Mouse (Mus musculus): ENCODE data around the gene Cand2. TPM values are rescaled to one million over a fixed set of nuclear protein-coding genes. Genes with fewer than 3 reads are reported as not detected.

The Cand2 gene
- 1 to 10 TPM; 2.0 to 2.3 TPM for total RNA-seq (2021)

GRCm38 (mm10) chr6:115774501-115774921 lies at the start of gene Cand2:
Gene Cand2 (plus strand): TSS chr6:115774538.
- DNase-seq (ENCODE audit: low spot score in 2 of 2), result no peak
- intact Hi-C loops (cut with DNase I), result no loop called here

DNA sequence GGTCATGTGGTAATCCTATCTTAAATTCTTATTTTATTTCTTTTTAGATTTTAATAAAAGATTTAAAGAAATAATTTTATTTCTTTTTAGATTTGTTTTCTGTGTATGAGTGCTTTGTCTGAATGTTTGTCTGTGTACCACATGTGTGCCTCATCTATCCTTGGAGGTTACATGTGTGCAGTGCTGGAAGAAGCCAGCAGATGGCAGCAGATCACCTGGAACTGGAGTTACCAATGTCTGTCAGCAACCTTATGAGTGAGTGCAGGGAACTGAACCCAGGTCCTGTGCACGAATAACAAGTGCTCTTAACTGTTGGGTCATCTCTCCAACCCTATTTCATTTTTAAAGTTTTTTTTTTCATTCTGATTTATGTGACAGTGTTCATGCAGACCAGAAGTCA lies 47.2 kb upstream of the Cand2 start:
- intact Hi-C loops (cut with DNase I), result no loop called here
- DNase-seq (ENCODE audit: low spot score in 2 of 2), result peak; percentile 8 to 10

DNA sequence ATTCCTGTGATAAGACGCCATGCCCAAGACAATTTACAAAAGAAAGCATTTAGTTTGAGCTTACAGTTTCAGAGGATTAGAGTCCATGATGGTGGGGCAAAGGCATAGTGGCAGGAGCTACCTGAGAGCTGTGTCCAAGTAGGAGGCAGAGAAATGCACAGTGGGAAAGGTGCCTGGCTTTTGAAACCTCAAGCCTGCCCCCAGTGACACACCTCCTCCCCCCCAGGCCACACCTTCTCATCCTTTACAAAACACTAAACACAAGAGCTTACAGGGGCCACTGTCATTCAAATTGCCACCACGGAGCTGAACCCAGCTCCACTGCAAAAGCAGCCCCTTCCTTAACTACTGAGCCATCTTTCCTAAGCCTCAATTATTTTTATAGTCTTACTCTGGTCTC lies 46.8 kb upstream of the Cand2 start:
- intact Hi-C loops (cut with DNase I), result no loop called here
- no peak for DNase-seq (ENCODE audit: low spot score in 2 of 2)

GRCm38 (mm10) chr6:115730560-115731342 lies 43.6 kb upstream of the Cand2 start:
- no peak for DNase-seq (ENCODE audit: low spot score in 2 of 2)
- intact Hi-C loops (cut with DNase I), result no loop called here

DNA sequence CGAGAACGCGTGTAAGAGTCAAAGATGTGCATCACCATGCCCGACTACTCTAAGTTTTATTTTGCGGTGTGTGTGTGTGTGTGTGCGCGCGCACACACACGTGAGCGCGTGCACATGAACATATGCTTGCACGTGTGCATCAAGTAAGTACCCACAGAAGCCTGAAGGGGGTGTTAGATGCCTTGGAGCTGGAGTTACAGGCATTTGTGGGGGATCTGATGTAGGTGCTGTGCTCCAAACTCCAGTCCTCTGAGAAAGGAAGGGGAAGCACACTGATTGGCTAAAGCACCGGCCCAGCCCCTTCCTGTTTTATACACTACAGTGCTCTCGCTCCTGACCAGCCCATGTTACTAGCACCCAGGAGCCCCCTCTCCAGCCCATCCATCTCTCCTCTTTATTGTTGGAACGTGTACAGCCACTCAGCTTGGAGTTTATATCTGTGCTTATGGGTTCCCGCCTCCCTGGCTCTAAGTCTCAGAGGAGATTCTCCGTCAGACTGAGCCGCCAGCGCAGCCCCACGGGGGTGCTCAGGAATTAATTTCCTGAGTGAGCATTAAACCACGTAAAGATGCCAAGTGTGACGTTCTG lies 41.9 kb upstream of the Cand2 start:
- DNase-seq (ENCODE audit: low spot score in 2 of 2), result no peak
- intact Hi-C loops (cut with DNase I), result no loop called here

DNA sequence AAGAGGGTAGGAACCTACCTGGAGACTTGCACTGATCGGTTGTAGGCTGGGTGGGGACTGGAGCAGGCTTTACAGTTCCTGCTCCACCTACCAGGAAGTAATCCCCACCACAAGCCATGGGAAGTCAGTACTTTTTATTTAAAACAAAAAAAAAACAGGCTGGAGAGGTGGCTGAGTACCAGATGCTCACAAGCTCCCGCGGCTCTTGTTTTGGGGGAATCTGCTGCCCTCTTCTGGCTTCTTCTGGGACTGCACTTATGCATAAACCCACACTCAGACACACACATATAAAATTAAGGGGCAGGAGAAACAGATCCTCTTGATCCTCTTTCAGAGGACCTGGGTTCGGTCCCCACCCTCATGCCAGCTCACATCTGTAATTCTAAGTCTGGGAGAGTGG lies 39.4 kb upstream of the Cand2 start:
- intact Hi-C loops (cut with DNase I), result no loop called here
- DNase-seq (ENCODE audit: low spot score in 2 of 2), result no peak

GRCm38 (mm10) chr6:115739056-115739455 lies 35.3 kb upstream of the Cand2 start:
- DNase-seq (ENCODE audit: low spot score in 2 of 2), result no peak
- intact Hi-C loops (cut with DNase I), result no loop called here

DNA sequence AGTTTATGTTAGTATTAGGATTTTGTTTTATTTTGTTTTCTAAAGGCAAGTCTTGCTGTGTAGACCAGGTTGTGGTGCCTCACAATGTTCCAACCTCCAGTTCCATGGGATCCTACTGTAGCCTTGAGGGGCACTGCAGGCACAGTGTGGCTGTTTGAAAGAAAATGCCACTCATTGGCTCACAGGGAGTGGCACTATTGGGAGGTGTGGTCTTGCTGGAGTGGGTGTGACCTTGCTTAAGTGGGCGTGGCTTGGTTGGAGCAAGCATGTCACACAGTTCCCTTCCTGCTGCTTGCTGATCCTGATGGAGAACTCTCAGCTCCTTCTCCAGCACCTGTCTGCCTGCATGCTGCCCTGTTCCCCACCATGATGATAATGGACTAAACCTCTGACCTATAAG lies 30.8 kb upstream of the Cand2 start:
- DNase-seq (ENCODE audit: low spot score in 2 of 2), result no peak
- intact Hi-C loops (cut with DNase I), result no loop called here

GRCm38 (mm10) chr6:115746326-115746725 lies 28.0 kb upstream of the Cand2 start:
- DNase-seq (ENCODE audit: low spot score in 2 of 2), result no peak
- intact Hi-C loops (cut with DNase I), result no loop called here

GRCm38 (mm10) chr6:115755536-115755935 lies 18.8 kb upstream of the Cand2 start:
- intact Hi-C loops (cut with DNase I), result no loop called here
- no peak for DNase-seq (ENCODE audit: low spot score in 2 of 2)

- intact Hi-C loops (cut with DNase I), result no loop called here
- no peak for DNase-seq (ENCODE audit: low spot score in 2 of 2)
These were observed 15.3 kb upstream of the Cand2 start for GRCm38 (mm10) chr6:115758981-115759435.

GRCm38 (mm10) chr6:115759461-115759860 lies 14.9 kb upstream of the Cand2 start:
- DNase-seq (ENCODE audit: low spot score in 2 of 2), result no peak
- intact Hi-C loops (cut with DNase I), result no loop called here

DNA sequence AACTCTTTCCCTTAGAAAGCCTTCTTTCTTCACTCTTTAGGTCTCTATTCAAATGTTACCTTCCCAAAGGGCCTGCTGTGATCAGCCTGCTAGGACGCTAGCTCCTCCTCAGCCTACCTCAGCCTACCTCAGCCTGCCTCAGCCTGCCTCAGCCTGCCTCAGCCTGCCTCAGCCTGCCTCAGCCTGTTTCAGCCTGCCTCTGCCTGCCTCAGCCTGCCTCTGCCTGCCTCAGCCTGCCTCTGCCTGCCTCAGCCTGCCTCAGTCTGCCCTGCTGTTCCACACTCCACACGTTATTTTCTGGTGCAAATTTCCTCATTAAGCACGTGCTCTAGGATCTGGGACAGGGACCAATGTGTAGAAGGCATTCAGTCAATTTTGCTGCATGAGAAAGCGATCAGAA lies 14.2 kb upstream of the Cand2 start:
- no peak for DNase-seq (ENCODE audit: low spot score in 2 of 2)
- intact Hi-C loops (cut with DNase I), result no loop called here

DNA sequence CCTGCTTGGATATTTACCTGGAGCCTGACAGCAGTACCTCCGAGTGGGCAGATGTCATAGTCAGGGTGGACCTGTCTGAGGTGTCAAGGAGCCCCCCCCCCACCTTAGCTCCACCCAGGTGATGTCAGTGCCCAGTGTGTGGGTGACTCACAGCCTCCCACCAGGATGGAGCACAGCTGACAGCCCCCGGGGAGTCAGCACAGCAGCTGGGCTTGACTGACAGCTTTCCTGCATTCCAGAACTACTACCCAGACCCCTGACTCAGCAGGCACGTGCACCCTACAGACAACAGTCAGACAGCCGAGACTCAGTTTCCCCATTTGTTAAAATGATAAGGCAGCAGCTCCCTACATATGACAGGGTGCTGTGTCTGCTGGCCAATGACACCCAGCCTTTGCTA lies 13.4 kb upstream of the Cand2 start:
- intact Hi-C loops (cut with DNase I), result no loop called here
- no peak for DNase-seq (ENCODE audit: low spot score in 2 of 2)

DNA sequence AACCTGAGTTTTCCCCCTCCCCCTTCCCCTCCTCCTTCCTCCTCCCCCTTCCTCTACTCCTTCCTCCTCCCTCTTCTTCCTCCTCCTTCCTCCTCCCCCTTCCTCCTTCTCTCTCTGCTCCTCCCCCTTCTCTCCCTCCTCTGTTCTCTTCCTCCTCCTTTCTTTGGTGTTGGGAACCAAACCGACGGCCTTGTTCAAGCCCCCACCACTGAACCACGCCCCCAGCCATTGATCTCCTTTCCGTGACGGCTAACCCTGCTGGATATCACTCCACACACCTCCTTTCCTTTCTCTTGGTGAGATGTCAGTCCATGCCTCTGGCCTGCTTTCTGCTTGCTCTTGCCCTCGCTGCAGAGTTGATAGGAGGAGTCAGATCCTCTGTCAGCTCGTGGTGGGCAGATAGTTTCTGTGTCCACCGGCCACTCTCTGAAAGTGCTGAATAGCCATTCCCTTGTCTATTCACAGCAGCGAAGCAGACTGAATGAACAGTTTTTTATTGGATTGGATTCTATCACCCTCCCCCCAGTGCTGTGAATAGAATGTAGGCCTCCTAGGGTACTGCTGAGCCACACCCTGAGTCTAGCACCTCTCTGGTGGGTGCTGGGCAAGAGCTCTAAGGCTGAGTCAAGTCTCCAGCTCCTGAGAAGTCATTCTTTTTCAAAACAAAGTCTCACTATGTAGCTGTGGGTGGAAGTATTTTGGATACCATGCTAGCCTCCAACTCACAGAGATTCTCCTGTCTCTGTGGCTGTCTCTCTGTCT lies 12.2 kb upstream of the Cand2 start, which contains the start of gene Tmem40:
Tmem40 (minus strand) TSS at position 416 of the 762 bp plus-strand sequence.
- no peak for DNase-seq (ENCODE audit: low spot score in 2 of 2)
- intact Hi-C loops (cut with DNase I), result no loop called here

DNA sequence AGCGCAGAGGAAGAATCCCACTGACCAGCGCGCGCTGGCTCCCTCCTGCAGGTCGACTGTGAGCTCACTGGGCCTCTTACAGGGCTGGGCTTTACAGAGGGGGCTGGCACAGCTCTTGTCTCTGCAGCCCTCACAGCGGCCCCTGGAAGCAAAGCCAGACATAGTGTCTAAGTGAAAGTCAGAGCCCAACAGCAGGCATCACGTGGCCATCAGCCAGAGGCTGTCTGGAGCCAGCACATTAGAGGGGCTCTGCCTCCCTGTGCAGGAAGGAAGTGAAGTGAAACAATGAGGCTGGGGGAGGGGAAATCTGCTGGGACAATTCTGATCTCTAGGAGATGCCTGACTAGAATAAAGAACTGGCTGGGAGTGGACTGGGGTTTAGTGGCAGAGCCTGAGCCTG lies 10.2 kb upstream of the Cand2 start:
- DNase-seq (ENCODE audit: low spot score in 2 of 2), result no peak

GRCm38 (mm10) chr6:115767357-115767756 lies 7.0 kb upstream of the Cand2 start:
- intact Hi-C loops (cut with DNase I), result no loop called here
- no peak for DNase-seq (ENCODE audit: low spot score in 2 of 2)

More for the DNA sequence above, 10.2 kb upstream of the Cand2 start:
- intact Hi-C loops (cut with DNase I), result no loop called here

- intact Hi-C loops (cut with DNase I), result no loop called here
These were observed 6.1 kb upstream of the Cand2 start for GRCm38 (mm10) chr6:115768207-115768606.

DNA sequence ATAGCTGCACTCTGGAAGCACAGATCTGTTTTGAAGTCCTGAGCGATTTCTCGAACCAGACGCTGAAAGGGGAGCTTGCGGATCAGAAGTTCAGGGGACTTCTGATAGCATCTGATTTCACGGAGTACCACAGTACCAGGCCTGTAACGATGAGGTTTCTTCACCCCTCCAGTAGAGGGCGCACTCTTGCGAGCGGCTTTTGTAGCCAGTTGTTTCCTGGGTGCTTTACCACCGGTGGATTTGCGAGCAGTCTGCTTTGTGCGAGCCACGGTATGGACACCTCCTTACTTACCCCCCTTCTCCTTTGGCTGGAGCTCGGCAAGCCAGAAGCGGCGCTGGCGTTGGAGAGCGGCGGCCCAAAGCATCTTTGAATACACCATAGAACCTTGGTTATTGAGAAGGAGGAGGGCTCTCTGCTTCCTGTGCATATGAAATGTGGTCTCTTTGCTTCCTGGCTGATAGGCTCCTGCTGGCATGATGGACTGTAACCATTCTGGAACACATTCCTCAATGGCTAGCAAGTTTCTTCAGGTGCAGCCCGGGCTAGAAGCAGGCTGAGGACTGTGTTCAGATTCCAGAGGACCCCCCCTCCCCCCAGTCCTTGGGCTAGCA lies 4.2 kb upstream of the Cand2 start:
- DNase-seq (ENCODE audit: low spot score in 2 of 2), result no peak
- intact Hi-C loops (cut with DNase I), result no loop called here

More at GRCm38 (mm10) chr6:115768207-115768606, 6.1 kb upstream of the Cand2 start:
- DNase-seq (ENCODE audit: low spot score in 2 of 2), result no peak

DNA sequence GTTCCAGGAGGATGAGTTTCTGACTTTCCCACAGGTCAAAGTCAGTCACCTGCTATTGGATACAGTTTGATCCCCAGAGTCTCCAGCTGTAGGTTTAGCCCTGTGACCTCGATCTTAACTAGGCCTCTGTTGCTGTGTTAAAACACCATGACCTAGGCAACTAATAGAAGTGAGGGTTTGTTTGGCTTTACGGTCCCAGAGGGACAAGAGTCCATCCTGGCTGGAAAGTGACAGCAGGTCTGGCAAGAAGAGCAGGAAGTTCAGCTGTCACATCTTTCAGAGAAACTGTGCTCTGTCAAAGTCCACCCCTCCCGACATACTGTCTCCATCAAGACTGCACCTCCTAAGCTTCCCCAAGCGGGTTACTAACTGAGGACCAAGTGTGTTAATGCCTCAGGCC lies 3.5 kb upstream of the Cand2 start:
- intact Hi-C loops (cut with DNase I), result no loop called here
- no peak for DNase-seq (ENCODE audit: low spot score in 2 of 2)

All from left cerebral cortex, postnatal 36 days (tissue).